Mouse (Mus musculus) gastrocnemius, adult 8-10 months (tissue): ENCODE results near the gene Mrps35. TPM values are rescaled to one million over a fixed set of nuclear protein-coding genes. Genes with fewer than 3 reads are reported as not detected.

Source experiments
- DNase-seq, 2 experiments: peaks; one replicate each; pipeline ENCODE4 v3.0.0; 2022; ENCODE audit warnings: low spot score in 2 of 2
- total RNA-seq, 4 experiments: library from RNA; stranded (reverse); gene quantifications; 2 replicates each; pipeline ENCODE4 v1.2.4; 2022

Gene Mrps35
- total RNA-seq, 4 experiments from 2014 or later: 27.0 to 41.8 (median 39.7) TPM

DNA sequence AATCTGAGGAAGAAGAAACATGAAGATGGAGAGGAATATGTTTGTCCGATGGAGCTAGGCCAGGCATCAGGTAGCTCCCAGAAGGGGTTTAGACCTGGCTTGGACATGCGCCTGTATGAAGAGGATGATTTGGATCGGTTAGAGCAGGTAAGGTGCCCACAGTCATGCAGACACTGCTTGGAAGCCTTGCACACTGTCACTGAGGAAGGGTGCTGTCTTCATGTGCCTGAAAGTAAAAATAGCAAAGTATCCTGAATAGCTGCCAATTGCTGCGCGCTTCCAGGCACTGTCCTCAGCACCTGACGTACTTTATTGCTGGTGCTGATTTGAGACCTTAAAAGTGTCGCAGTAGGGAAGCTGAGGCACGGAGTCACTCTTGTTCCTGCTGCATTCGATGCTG is 13.0 kb upstream of the Mrps35 start:
- DNase-seq: no peak

DNA sequence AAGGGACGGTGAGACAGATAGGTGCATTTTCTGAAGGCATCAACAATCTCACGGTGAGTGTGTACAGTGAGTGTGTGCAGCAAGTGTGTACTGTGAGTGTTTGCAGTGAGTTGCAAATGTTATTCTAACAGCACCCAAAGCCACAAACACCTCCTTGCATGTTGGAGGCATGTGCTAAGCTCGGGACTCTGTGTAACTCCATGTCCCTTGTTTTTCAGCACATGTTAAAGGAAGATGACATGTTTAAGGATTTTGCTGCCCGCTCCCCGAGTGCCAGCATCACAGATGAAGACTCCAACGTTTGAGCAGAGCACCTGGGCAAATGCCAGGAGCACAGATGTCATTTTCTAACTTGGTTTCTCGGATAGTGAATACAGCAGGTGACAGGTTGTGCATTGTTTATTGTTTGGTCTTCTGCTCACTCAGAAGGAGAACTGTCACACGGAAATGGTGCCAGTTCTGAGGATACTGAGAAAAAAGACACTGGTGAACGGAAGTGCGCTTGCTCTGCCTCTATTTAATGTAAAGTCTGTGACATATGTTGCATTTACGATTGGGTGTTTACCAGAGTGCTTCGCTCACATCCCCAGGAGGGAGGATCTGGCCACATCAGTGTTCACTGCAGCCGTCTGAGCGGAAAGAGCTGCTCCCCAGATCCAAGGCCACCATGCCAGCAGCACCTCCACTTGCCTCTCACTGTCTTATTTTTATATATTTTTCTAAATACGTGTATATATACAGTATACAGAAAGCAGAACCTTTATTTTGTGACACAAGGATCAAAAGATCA is 12.3 kb upstream of the Mrps35 start:
- no peak for DNase-seq

DNA sequence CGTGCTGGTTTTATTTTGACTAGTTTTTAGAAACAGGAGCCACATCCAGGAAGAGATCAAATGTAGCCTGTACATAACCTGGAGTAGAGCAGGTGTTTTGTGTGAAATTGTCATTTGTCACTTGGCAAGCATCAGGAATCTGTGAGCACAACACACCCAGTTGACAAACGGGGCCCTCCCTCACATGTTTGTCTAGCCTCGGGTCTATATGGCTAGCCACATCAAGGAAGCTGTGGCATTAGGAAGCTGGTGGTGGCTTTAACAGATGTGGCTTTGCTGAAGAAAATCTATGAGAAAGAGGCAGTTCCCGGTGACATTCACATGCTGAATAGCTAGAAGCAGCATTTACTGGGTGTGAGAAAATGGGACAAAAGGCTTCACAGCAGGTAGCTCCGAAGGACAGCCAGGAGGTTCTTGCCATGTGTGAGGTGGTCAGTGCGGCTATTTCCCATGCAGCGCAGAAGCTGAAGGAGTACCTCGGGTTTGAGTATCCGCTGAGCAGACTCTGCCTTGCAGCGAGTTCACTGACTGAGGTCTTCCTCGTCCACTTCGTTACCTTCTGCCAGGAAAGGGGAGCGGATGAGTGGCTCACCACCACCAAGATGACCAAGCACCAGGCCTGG is 10.2 kb upstream of the Mrps35 start, which contains the start of gene Rep15:
Gene Rep15 (plus strand): TSS at position 282 of the 623 bp plus-strand sequence.
- DNase-seq: no peak

GRCm38 (mm10) chr6:147043633-147044032 is 1.1 kb downstream of the Mrps35 start:
- no peak for DNase-seq

- DNase-seq: no peak
Observed at GRCm38 (mm10) chr6:147049239-147049805, 6.8 kb downstream of the Mrps35 start.

DNA sequence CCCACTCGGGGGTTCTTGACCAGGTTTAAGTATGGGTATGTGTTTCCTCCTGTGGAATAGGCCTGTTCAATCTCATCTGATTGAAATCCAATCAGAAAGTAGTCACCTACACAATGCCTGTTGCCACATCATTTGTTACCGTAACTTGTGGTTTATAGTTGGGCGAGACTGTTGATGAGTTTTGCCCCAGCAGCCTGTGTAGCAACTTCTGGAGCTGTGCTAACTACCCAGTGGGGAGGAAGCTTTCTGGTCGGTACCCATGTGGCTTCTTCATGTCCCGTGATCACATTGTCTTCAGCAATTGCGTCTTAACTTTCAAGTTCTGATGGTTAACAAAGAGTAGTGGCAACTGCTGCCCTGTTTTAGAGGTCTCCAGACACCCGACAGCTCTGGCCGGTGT is 9.1 kb downstream of the Mrps35 start:
- DNase-seq: no peak

DNA sequence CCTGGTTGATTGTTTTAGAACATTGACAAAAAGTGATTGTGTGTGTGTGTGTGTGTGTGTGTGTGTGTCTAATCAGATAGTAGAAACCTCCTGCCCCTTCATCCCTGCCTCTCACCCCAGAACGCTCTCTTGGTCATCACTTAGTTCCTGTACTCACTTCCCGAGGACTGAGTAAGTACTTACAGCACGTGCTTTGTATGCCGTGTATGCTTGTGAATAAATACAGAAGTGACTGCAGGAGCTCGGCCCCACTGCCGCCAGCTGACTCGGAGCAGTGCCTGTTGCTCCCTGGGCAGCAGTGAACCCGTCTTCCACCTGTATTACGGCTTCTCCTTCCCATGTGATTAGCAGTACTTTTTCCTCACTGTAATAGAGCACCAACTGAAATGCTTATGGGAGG is 9.9 kb downstream of the Mrps35 start:
- DNase-seq: no peak

DNA sequence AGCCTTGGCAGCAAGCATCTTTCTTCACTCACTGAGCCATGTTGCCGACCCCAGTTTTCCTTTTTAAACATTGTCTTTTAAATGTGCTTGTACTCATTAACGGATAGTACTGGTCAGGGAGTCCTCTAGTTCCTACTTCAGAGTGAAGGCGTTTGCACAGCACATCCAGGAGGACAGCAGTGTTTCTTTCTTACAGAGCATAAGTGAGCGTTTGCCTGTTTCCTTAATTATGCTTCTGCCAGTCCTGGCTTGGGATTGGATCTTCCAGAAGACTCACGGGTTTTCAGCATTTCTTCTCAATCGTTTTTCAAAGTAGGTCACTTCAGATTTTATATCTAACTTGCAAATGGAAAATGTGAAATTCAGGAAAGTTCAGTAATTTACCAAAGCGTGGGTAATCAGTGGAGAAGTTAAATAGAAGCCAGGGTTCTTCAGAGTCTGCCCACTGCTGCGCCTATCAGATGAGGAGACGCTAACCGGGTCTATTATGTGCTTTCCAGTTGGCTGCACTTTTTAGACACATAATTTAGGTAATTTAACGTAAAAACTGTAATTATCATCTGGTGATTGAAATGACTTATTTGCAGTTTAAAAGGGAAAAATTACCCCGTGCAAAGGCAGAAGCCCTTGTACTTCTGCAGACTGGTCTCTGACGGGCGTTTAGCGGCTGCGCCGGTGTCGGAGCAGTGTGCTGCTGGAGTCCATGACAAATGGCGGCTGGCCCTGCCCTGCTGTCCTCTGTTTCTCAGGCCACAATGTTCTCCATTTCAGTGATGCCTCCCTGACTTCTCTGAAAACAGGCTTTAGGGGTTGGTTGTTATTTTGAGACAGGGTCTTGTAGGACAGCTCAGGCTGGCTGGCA is 11.5 kb downstream of the Mrps35 start:
- DNase-seq: no peak

GRCm38 (mm10) chr6:147055374-147055977 is 12.9 kb downstream of the Mrps35 start:
- no peak for DNase-seq

DNA sequence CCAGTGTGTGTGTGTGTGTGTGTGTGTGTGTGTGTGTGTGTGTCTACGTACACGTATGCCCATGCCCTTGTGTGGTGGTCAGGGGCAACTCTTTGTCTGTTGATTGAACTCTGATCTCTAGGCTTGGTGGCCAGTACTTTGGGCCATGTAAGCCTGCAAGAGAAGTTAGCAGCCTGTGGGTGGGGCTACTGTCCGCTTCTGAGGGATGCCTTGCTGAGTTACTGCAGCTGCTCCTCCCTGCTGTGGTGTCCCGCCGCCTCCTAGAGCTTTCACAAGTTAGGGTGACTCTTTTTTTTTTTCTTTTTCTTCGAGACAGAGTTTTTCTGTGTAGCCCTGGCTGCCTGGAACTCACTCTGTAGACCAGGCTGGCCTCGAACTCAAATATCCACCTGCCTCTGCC is 16.8 kb downstream of the Mrps35 start:
- DNase-seq: no peak

GRCm38 (mm10) chr6:147061630-147062029 is 19.1 kb downstream of the Mrps35 start:
- DNase-seq: no peak

DNA sequence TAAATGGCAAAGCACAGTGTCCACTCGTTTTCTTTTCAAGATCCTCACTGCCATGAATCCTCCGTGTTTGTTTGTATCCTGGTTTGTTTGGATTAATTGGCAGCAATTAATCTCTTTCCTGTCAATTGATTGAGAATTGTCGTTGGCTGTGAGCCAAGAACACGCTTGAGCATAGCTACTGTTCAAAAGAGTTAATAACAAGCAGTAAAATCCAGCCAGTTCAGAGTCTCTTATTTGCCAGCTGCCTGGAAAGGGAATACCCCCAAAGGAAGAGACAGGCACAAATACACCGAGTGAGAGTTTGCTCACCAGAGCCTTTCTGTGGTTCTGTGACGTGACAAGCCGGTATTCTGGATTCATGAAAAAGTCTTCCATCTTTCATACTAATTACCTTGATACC is 19.5 kb downstream of the Mrps35 start:
- no peak for DNase-seq

GRCm38 (mm10) chr6:147062694-147063093 is 20.1 kb downstream of the Mrps35 start:
- DNase-seq: peak; percentile 14 to 17

DNA sequence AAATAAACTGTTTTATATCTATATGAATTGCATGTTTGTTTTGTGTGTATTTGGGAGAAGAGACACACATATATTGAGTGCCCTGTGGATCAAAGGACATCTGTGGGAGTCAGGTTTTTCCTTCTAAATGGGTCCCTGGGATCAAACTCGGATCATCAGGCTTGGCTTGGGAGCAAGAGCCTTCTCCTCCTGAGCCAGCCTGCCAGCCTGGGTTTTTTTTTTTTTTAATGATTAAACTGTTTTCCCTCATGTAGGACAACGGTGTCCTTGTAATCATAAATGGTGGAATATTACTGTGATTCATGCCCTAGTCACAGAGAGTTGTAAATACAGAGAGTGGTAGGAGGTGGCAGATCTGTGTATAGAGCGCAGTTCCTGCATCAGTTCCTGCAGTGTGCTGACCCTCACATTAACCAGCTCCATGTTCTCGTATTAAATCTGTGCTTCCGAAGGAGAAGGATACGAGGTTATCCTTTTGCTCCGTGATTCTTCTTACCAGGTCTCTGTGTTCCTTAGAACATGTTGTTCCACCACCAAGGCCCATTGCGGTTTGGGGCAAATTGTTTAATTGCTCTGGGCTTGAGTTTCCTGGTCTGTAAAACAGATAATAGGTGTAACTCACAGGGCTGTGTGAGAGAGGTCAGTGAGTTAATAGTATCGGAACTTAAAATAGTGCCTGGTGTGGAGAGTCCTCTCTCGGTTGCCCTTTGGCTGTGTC is 21.8 kb downstream of the Mrps35 start:
- DNase-seq: no peak

GRCm38 (mm10) chr6:147064944-147065261 is 22.3 kb downstream of the Mrps35 start:
- peak; percentile 66 to 85 for DNase-seq

GRCm38 (mm10) chr6:147075808-147076387 is 33.3 kb downstream of the Mrps35 start:
- DNase-seq: no peak

GRCm38 (mm10) chr6:147076878-147077277 is 34.3 kb downstream of the Mrps35 start:
- DNase-seq: no peak

GRCm38 (mm10) chr6:147079919-147080318 is 37.4 kb downstream of the Mrps35 start:
- DNase-seq: no peak

- DNase-seq: no peak
Observed at GRCm38 (mm10) chr6:147085398-147086040, 43.0 kb downstream of the Mrps35 start.
